Mouse (Mus musculus): ENCODE measurements around the gene Adap1. TPM values are rescaled to one million over a fixed set of nuclear protein-coding genes. Genes with fewer than 3 reads are reported as not detected.
A peak's percentile ranks its signal among the peaks of the same experiment; 100 is the strongest.

Adap1 gene
- polyA plus RNA-seq, 1 experiment from 2014 or later, result 2.6 TPM

DNA sequence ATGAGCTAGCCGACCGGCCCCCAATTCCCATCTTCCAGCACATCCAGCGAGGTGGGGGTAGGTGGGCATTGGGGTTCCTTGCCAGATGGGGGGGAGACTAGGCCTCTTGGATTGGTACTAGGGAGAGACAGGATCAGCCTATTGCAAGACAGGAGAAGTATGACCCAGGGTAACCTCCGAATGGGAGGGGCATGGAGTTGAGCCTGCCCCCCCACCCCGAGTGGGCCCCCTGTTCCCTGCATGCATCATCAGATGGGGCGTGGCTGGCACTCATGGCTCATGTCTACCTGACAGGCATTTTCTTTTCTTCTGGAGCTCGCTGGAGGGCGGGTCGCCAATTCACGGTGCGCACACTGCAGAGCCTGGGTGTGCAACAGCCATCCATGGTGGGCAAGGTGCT, 28.5 kb upstream of the Adap1 start:
- peak overlapping the region; percentile 56 for H3K9ac ChIP-seq (ENCODE audit: low read length)
- WGBS, result 74% methylated on average over 11 of the region's 11 CpGs

DNA sequence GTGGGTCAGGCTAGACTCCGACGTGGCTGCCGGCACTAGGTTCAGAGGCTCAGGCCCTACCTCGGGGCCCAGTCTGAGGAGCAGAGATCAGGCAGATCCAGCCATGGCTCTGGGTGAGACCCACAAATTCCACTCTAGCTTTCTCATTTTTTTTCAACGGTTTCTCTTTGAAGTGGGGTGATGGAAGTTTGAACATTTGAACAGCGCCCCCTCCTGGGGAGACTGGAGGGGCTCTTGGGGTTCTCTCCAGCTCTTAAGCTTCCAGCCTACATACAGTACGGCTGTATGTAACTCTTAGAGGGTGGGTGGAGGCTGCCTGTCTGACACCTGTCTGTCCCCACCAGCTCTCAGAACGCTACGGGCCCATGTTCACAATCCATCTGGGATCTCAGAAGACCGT, 28.1 kb upstream of the Adap1 start:
- Histone ChIP-seq H3K9me3 (replicated peaks; ENCODE audit: control insufficient read depth, low read length) (no peaks in the 10 kb centered on the region), H3K27ac (ENCODE audit: low read length) (peak overlapping the region; percentile 85), H3K27me3 (ENCODE audit: control insufficient read depth, insufficient read depth, low read length) (no peaks in the 10 kb centered on the region), H3K4me1 (ENCODE audit: control insufficient read depth, insufficient read depth, low read length) (peaks cover 30% of the 10 kb centered on the region), H3K9ac (ENCODE audit: low read length) (peak overlapping the region; percentile 56), H3K4me3 (replicated peaks; ENCODE audit: low read length) (peak overlapping the region; percentile 34), H3K36me3 (ENCODE audit: control insufficient read depth, insufficient read depth, low read length) (no peaks in the 10 kb centered on the region), H3K4me2 (ENCODE audit: low read depth, low read length) (peak overlapping the region; percentile 44)
- ATAC-seq (ENCODE audit: insufficient read depth, low FRiP score), result no peak
- 47% methylated on average over 10 of the region's 10 CpGs for WGBS

More for the DNA sequence above, 28.5 kb upstream of the Adap1 start:
- Histone ChIP-seq H3K36me3 (ENCODE audit: control insufficient read depth, insufficient read depth, low read length) (no peaks in the 10 kb centered on the region), H3K27ac (ENCODE audit: low read length) (peak overlapping the region; percentile 85), H3K4me3 (replicated peaks; ENCODE audit: low read length) (peak overlapping the region; percentile 34), H3K27me3 (ENCODE audit: control insufficient read depth, insufficient read depth, low read length) (no peaks in the 10 kb centered on the region), H3K4me1 (ENCODE audit: control insufficient read depth, insufficient read depth, low read length) (peaks cover 30% of the 10 kb centered on the region), H3K4me2 (ENCODE audit: low read depth, low read length) (peak overlapping the region; percentile 44), H3K9me3 (replicated peaks; ENCODE audit: control insufficient read depth, low read length) (no peaks in the 10 kb centered on the region)
- peak; percentile 15; the same call in 1 of the 2 replicates for ATAC-seq (ENCODE audit: insufficient read depth, low FRiP score)

GRCm38 (mm10) chr5:139352317-139352716, 26.9 kb upstream of the Adap1 start, which contains the start of gene Cyp2w1:
Gene Cyp2w1 (plus strand): TSS chr5:139352617.
- no peak for ATAC-seq (ENCODE audit: insufficient read depth, low FRiP score)
- no peaks in the 10 kb centered on the region for H3K36me3 ChIP-seq (ENCODE audit: control insufficient read depth, insufficient read depth, low read length)
- WGBS, result 35% methylated on average over 6 of the region's 6 CpGs
- H3K4me2 ChIP-seq (ENCODE audit: low read depth, low read length), result peak within 1 kb of the TSS; percentile 44
- H3K27me3 ChIP-seq (ENCODE audit: control insufficient read depth, insufficient read depth, low read length), result no peaks in the 10 kb centered on the region
- peak within 1 kb of the TSS; percentile 90 for H3K27ac ChIP-seq (ENCODE audit: low read length)
- H3K4me1 ChIP-seq (ENCODE audit: control insufficient read depth, insufficient read depth, low read length), result peaks cover 30% of the 10 kb centered on the region
- peak within 1 kb of the TSS; percentile 34 for H3K4me3 ChIP-seq (replicated peaks; ENCODE audit: low read length)
- no peaks in the 10 kb centered on the region for H3K9me3 ChIP-seq (replicated peaks; ENCODE audit: control insufficient read depth, low read length)
- H3K9ac ChIP-seq (ENCODE audit: low read length), result peak within 1 kb of the TSS; percentile 60

GRCm38 (mm10) chr5:139351628-139352027, 26.2 kb upstream of the Adap1 start:
- peak overlapping the region; percentile 35 for H3K4me2 ChIP-seq (ENCODE audit: low read depth, low read length)
- H3K27ac ChIP-seq (ENCODE audit: low read length), result peak overlapping the region; percentile 90
- no peaks in the 10 kb centered on the region for H3K36me3 ChIP-seq (ENCODE audit: control insufficient read depth, insufficient read depth, low read length)
- H3K4me1 ChIP-seq (ENCODE audit: control insufficient read depth, insufficient read depth, low read length), result peaks cover 30% of the 10 kb centered on the region
- peak overlapping the region; percentile 60 for H3K9ac ChIP-seq (ENCODE audit: low read length)
- no peaks in the 10 kb centered on the region for H3K27me3 ChIP-seq (ENCODE audit: control insufficient read depth, insufficient read depth, low read length)
- H3K4me3 ChIP-seq (replicated peaks; ENCODE audit: low read length), result peak overlapping the region; percentile 34; the same call in 1 of the 2 replicates
- 20% methylated on average over 8 of the region's 8 CpGs for WGBS
- peak; percentile 28; the same call in 1 of the 2 replicates for ATAC-seq (ENCODE audit: insufficient read depth, low FRiP score)
- no peaks in the 10 kb centered on the region for H3K9me3 ChIP-seq (replicated peaks; ENCODE audit: control insufficient read depth, low read length)

GRCm38 (mm10) chr5:139351134-139351533, 25.7 kb upstream of the Adap1 start, which contains the start of gene Cox19:
Gene Cox19 (minus strand): TSS chr5:139351418.
- Histone ChIP-seq H3K36me3 (ENCODE audit: control insufficient read depth, insufficient read depth, low read length) (no peaks in the 10 kb centered on the region), H3K27me3 (ENCODE audit: control insufficient read depth, insufficient read depth, low read length) (no peaks in the 10 kb centered on the region), H3K9ac (ENCODE audit: low read length) (peak within 1 kb of the TSS; percentile 60), H3K4me3 (replicated peaks; ENCODE audit: low read length) (peak within 1 kb of the TSS; percentile 34), H3K4me1 (ENCODE audit: control insufficient read depth, insufficient read depth, low read length) (peaks cover 30% of the 10 kb centered on the region), H3K9me3 (replicated peaks; ENCODE audit: control insufficient read depth, low read length) (no peaks in the 10 kb centered on the region), H3K4me2 (ENCODE audit: low read depth, low read length) (peak within 1 kb of the TSS; percentile 44), H3K27ac (ENCODE audit: low read length) (peak within 1 kb of the TSS; percentile 90)
- WGBS, result 46% methylated on average over 5 of the region's 5 CpGs
- ATAC-seq (ENCODE audit: insufficient read depth, low FRiP score), result no peak

DNA sequence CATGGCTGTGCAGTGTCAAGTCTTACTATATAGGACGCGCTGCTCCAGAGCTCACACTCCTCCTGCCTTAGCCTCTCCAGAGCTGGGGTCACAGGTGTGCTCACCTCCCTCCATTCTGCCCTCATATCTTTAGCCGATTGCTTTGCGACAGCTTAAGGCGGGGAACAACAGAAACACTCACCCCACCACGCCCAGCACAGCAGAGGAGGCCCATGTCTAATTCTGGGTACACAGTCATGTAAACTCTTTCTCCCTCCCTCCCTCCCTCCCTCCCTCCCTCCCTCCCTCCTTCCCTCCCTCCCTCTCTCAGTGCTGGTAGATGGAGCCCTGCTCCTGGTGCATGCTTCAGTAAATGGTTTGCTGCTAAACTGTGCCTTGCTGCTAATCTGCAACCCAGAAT, 24.3 kb upstream of the Adap1 start:
- H3K36me3 ChIP-seq (ENCODE audit: control insufficient read depth, insufficient read depth, low read length), result no peaks in the 10 kb centered on the region
- H3K27ac ChIP-seq (ENCODE audit: low read length), result peak overlapping the region; percentile 90
- WGBS, result 52% methylated on average over 6 of the region's 6 CpGs
- no peak overlapping the region for H3K4me3 ChIP-seq (replicated peaks; ENCODE audit: low read length)
- peak overlapping the region; percentile 39 for H3K9ac ChIP-seq (ENCODE audit: low read length)
- peak overlapping the region; percentile 24; the same call in 1 of the 2 replicates for H3K4me2 ChIP-seq (ENCODE audit: low read depth, low read length)
- no peaks in the 10 kb centered on the region for H3K9me3 ChIP-seq (replicated peaks; ENCODE audit: control insufficient read depth, low read length)
- ATAC-seq (ENCODE audit: insufficient read depth, low FRiP score), result peak; percentile 14
- H3K4me1 ChIP-seq (ENCODE audit: control insufficient read depth, insufficient read depth, low read length), result peaks cover 36% of the 10 kb centered on the region
- no peaks in the 10 kb centered on the region for H3K27me3 ChIP-seq (ENCODE audit: control insufficient read depth, insufficient read depth, low read length)

DNA sequence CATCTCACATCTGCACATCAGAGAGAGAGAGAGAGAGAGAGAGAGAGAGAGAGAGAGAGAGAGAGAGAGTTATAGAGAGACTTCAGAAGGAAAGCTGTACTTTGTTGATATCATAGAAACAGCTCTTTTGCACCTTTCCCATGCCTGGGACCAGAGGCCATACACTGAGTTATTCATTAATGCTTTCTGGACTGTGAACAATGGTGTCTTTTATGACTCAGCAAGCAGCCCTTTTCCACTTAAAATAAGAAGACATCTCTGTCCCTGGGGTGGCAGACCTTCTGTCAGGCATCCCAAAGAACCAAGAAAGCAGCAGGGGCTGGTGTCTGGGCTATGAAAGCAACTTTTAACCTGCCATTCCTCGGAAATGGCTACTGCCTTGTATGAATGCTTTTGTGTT, 21.8 kb upstream of the Adap1 start:
- H3K4me1 ChIP-seq (ENCODE audit: control insufficient read depth, insufficient read depth, low read length), result peaks cover 33% of the 10 kb centered on the region
- no peak overlapping the region for H3K4me3 ChIP-seq (replicated peaks; ENCODE audit: low read length)
- H3K9me3 ChIP-seq (replicated peaks; ENCODE audit: control insufficient read depth, low read length), result no peaks in the 10 kb centered on the region
- H3K9ac ChIP-seq (ENCODE audit: low read length), result no peak overlapping the region
- H3K4me2 ChIP-seq (ENCODE audit: low read depth, low read length), result no peak overlapping the region
- no peaks in the 10 kb centered on the region for H3K27me3 ChIP-seq (ENCODE audit: control insufficient read depth, insufficient read depth, low read length)
- peak overlapping the region; percentile 55 for H3K27ac ChIP-seq (ENCODE audit: low read length)
- WGBS, result 41% methylated on average over 1 of the region's 1 CpGs
- peaks cover 3% of the 10 kb centered on the region; the same call in 1 of the 2 replicates for H3K36me3 ChIP-seq (ENCODE audit: control insufficient read depth, insufficient read depth, low read length)
- ATAC-seq (ENCODE audit: insufficient read depth, low FRiP score), result no peak

DNA sequence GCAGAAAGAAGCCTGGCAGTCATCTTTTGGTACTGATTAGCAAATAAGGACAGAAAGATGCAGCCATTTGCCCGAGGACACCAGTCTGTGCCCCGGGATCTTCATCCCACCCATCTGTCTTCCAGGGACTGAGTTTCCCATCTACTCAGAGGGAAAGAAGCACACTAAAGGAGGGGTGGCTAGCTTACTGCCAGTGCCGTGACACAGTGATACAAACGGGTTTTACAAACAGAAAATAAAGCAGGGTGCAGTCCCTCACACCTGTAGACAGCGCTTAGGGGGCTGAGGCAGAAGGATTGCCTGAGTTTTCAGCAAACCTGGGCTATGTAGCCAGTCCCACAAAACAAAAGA, 19.9 kb upstream of the Adap1 start:
- peak overlapping the region; percentile 71 for H3K9ac ChIP-seq (ENCODE audit: low read length)
- ATAC-seq (ENCODE audit: insufficient read depth, low FRiP score), result peak; percentile 11
- peak overlapping the region; percentile 94 for H3K4me2 ChIP-seq (ENCODE audit: low read depth, low read length)
- peaks cover 13% of the 10 kb centered on the region for H3K36me3 ChIP-seq (ENCODE audit: control insufficient read depth, insufficient read depth, low read length)
- no peaks in the 10 kb centered on the region for H3K9me3 ChIP-seq (replicated peaks; ENCODE audit: control insufficient read depth, low read length)
- H3K4me1 ChIP-seq (ENCODE audit: control insufficient read depth, insufficient read depth, low read length), result peaks cover 17% of the 10 kb centered on the region
- peak overlapping the region; percentile 98 for H3K4me3 ChIP-seq (replicated peaks; ENCODE audit: low read length)
- H3K27me3 ChIP-seq (ENCODE audit: control insufficient read depth, insufficient read depth, low read length), result no peaks in the 10 kb centered on the region
- peak overlapping the region; percentile 81 for H3K27ac ChIP-seq (ENCODE audit: low read length)
- 7% methylated on average over 5 of the region's 5 CpGs for WGBS

DNA sequence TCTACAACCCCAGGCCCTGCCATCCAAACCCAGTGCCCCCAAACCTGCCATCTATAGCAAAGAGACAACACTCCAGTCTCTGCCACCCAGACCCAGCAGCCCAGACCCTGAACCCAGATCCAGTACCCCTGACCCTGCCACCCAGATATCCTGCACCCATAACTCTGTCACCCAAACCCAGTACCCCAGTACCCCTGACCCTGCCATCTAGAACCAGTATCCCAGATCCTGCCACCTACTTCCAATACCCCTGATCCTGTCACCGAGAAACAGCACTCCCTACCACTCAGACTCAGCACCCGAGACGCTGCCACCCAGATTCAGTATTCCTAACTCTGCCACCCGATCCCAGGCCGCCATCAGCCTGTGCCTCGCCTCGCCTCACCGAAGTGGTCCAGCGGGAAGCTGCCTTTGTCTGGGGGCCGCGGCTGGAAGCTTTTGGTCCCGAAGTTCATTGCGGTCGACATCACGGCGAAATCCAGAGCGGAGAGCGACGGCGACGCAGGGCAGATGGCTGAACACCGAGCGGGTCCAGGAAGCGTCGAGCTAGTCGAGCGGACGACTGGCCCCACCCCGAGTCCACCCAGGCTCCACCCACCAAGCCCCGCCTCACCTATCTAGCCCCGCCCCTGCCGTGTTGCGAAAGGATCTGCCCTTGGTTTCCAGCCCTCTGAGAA, 19.4 kb upstream of the Adap1 start:
- Histone ChIP-seq H3K27me3 (ENCODE audit: control insufficient read depth, insufficient read depth, low read length) (no peaks in the 10 kb centered on the region), H3K4me1 (ENCODE audit: control insufficient read depth, insufficient read depth, low read length) (peaks cover 17% of the 10 kb centered on the region), H3K27ac (ENCODE audit: low read length) (peak overlapping the region; percentile 81), H3K4me2 (ENCODE audit: low read depth, low read length) (peak overlapping the region; percentile 94), H3K9ac (ENCODE audit: low read length) (peak overlapping the region; percentile 97), H3K36me3 (ENCODE audit: control insufficient read depth, insufficient read depth, low read length) (peaks cover 13% of the 10 kb centered on the region), H3K9me3 (replicated peaks; ENCODE audit: control insufficient read depth, low read length) (no peaks in the 10 kb centered on the region), H3K4me3 (replicated peaks; ENCODE audit: low read length) (peak overlapping the region; percentile 98)
- peak; percentile 91 for ATAC-seq (ENCODE audit: insufficient read depth, low FRiP score)
- under 1% methylated on average over 33 of the region's 33 CpGs for WGBS

All from stomach, embryonic 16.5 days (tissue).